Mouse (Mus musculus): ENCODE measurements around the gene Fam184a. TPM values are rescaled to one million over a fixed set of nuclear protein-coding genes. Genes with fewer than 3 reads are reported as not detected.
"Not testable (repeated sequence)": the region's sequence is repeated elsewhere in the genome, so short reads cannot be mapped to it uniquely, and the experiment has no call there.

The Fam184a gene
- total and polyA plus RNA-seq, 3 experiments, result not detected

DNA sequence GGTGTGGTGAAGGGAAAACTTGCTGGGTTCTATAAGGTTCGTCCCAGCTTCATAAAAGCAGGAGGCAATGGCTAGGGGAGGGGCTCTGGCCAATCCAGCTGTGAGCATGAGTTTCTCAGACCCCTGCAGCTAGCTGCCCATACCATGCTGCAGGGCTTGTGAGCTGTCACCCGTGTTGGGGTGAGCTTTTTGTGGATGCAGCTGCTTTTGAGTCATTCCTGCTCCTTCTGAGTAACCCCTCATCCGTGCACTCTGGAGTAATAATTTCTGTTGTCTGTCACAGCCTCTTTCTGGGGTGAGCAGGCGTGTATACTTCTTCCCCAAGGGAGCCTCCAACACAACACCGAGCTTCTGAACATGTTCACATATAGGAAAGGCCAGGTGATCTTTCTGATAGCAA lies 63.0 kb downstream of the Fam184a start:
- H3K4me3 ChIP-seq (ENCODE audit: low read depth, low read length), result no peak overlapping the region
- no peaks in the 10 kb centered on the region for H3K27me3 ChIP-seq (ENCODE audit: insufficient read depth, low read length)
- TF ChIP-seq POLR2AphosphoS5 (IDR thresholded peaks at IDR 0.05; ENCODE audit: insufficient replicate concordance, low read depth, low read length) (no peak), GATA1 (IDR thresholded peaks at IDR 0.05; ENCODE audit: borderline replicate concordance, low read length) (no peak), CTCF (IDR thresholded peaks at IDR 0.05; ENCODE audit: low read depth, low read length) (no peak), GATA2 (IDR thresholded peaks at IDR 0.05; ENCODE audit: borderline replicate concordance, low read depth, low read length) (no peak), TAL1 (conservative IDR thresholded peaks at IDR 0.05; ENCODE audit: low read depth, low read length) (no peak)
- no peaks in the 10 kb centered on the region for H3K4me1 ChIP-seq (ENCODE audit: insufficient read depth, low read depth, low read length)
- H3K9me3 ChIP-seq (replicated peaks), result no peaks in the 10 kb centered on the region
- ATAC-seq (ENCODE audit: extremely low read depth, insufficient number of reproducible peaks, low FRiP score, poor library complexity, severe bottlenecking) (no peak), DNase-seq (ENCODE audit: low spot score) (no peak)
- no peaks in the 10 kb centered on the region for H3K36me3 ChIP-seq (replicated peaks)

DNA sequence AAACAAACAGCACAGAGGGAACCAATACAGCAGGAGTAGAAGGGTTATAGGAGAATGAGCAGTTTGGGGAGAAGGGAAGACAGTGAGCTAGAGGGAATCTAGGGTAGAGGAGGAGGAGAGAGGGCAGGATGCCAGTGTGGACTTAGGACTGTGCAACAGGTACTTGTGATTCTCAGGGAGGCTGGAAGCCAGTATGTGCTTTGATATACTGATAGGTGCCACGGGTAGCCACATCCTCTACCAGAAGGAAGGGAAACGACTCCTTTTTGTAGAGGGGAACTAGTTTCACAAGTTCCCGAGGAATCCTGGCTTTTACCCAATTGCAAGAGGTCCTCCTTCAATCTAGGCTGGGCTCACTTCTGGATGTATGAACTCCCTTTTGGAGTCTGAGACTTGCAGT lies 65.1 kb downstream of the Fam184a start:
- no peak for ATAC-seq (ENCODE audit: extremely low read depth, insufficient number of reproducible peaks, low FRiP score, poor library complexity, severe bottlenecking)

DNA sequence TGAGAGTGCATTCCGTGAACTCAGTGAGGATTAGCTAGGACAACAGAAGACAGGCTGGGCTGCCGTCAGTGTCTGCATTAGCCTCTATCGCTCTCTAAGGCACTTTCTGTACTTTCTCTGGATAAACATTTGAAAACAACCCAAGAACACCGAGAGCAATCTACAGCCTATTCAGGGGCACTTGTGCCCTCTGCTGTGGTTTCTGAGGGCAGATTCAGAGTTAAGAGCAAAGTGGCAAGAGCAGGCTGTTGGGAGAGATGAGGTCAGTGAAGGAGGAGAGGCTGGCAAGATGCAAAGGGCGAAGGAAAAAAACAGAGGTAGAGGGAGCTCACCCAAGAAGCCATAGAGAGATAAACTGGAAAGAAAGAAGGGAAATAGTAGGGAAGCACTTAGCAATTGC lies 67.7 kb downstream of the Fam184a start:
- no peak overlapping the region for H3K4me3 ChIP-seq (ENCODE audit: low read depth, low read length)
- no peaks in the 10 kb centered on the region for H3K9me3 ChIP-seq (replicated peaks)
- ATAC-seq (ENCODE audit: extremely low read depth, insufficient number of reproducible peaks, low FRiP score, poor library complexity, severe bottlenecking) (no peak), DNase-seq (ENCODE audit: low spot score) (no peak)
- no peaks in the 10 kb centered on the region for H3K36me3 ChIP-seq (replicated peaks)
- TF ChIP-seq TAL1 (conservative IDR thresholded peaks at IDR 0.05; ENCODE audit: low read depth, low read length) (no peak), CTCF (IDR thresholded peaks at IDR 0.05; ENCODE audit: low read depth, low read length) (no peak), GATA1 (IDR thresholded peaks at IDR 0.05; ENCODE audit: borderline replicate concordance, low read length) (no peak), GATA2 (IDR thresholded peaks at IDR 0.05; ENCODE audit: borderline replicate concordance, low read depth, low read length) (no peak), POLR2AphosphoS5 (IDR thresholded peaks at IDR 0.05; ENCODE audit: insufficient replicate concordance, low read depth, low read length) (no peak)
- H3K27me3 ChIP-seq (ENCODE audit: insufficient read depth, low read length), result no peaks in the 10 kb centered on the region
- H3K4me1 ChIP-seq (ENCODE audit: insufficient read depth, low read depth, low read length), result no peaks in the 10 kb centered on the region

More for the DNA sequence above, 65.1 kb downstream of the Fam184a start:
- Histone ChIP-seq H3K9me3 (replicated peaks) (no peaks in the 10 kb centered on the region), H3K36me3 (replicated peaks) (no peaks in the 10 kb centered on the region), H3K27me3 (ENCODE audit: insufficient read depth, low read length) (no peaks in the 10 kb centered on the region), H3K4me3 (ENCODE audit: low read depth, low read length) (no peak overlapping the region), H3K4me1 (ENCODE audit: insufficient read depth, low read depth, low read length) (no peaks in the 10 kb centered on the region)
- DNase-seq (ENCODE audit: low spot score), result no peak
- TF ChIP-seq GATA2 (IDR thresholded peaks at IDR 0.05; ENCODE audit: borderline replicate concordance, low read depth, low read length), result no peak
- TF ChIP-seq POLR2AphosphoS5 (IDR thresholded peaks at IDR 0.05; ENCODE audit: insufficient replicate concordance, low read depth, low read length), result no peak
- TF ChIP-seq TAL1 (conservative IDR thresholded peaks at IDR 0.05; ENCODE audit: low read depth, low read length), result no peak
- no peak for TF ChIP-seq GATA1 (IDR thresholded peaks at IDR 0.05; ENCODE audit: borderline replicate concordance, low read length)
- TF ChIP-seq CTCF (IDR thresholded peaks at IDR 0.05; ENCODE audit: low read depth, low read length), result no peak

DNA sequence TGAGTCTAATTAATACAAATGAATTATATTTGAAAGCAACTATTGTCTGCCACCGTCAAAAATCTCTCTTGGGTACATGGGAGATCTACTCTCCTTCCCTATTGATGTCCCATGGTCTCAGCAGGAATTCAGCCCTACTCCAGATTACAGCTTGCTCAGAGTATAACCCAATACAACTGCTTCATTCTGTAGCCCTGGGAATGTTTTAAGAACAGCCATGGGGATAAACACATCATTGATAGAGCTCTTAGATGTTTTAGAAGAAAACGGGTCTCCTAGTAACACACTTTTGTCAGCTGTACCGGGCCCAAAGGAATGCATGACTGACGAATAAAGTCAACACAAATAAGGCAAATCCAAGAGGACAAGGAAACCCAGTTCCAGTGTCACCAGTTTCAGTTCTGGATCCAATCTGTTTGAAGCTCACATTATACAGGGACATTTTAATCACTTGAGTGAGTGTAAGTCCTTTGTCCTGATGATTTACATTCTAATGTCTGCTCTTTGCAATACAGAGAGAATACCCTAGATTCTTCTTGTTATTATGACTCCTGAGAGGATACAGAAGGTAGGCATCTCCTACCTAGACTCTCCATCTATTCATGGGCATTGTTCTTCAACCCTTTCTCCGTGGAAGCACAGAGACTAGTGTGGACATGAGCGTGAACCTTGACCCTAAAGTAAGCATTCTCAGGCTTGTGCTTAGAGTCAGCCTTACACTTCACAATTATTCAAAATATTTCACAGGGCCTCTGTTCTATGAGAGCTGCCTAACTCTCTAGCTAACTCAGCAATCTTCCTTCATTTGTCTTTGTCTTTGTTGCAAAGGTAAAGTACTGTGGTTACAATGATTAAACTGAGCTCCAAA lies 71.0 kb downstream of the Fam184a start:
- Histone ChIP-seq H3K4me3 (ENCODE audit: low read depth, low read length) (no peak overlapping the region), H3K27me3 (ENCODE audit: insufficient read depth, low read length) (no peaks in the 10 kb centered on the region), H3K4me1 (ENCODE audit: insufficient read depth, low read depth, low read length) (no peaks in the 10 kb centered on the region), H3K9me3 (replicated peaks) (no peaks in the 10 kb centered on the region), H3K36me3 (replicated peaks) (no peaks in the 10 kb centered on the region)
- ATAC-seq (ENCODE audit: extremely low read depth, insufficient number of reproducible peaks, low FRiP score, poor library complexity, severe bottlenecking) (no peak), DNase-seq (ENCODE audit: low spot score) (no peak)
- TF ChIP-seq TAL1 (conservative IDR thresholded peaks at IDR 0.05; ENCODE audit: low read depth, low read length), result no peak

DNA sequence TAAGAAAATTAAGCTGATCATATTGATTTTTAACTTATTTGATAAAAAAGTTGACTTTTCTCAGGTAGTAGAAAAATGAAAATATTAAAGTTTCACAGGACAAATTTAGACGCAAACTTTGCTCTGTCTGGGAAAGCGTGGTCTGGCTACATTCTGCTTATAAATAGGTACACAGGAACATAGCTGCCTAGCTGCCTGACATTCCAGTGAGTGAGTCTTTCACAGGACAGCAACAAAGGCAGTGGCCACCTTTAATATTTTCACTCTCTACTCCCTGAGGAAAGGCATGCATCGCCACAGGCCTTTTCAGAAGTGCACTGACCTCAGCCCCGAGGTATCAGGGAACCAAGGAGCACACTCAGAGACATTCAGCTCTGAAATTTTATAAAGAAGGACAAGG lies 89.1 kb downstream of the Fam184a start:
- no peaks in the 10 kb centered on the region for H3K9me3 ChIP-seq (replicated peaks)
- H3K27me3 ChIP-seq (ENCODE audit: insufficient read depth, low read length), result no peaks in the 10 kb centered on the region
- no peak overlapping the region for H3K4me3 ChIP-seq (ENCODE audit: low read depth, low read length)
- H3K36me3 ChIP-seq (replicated peaks), result no peaks in the 10 kb centered on the region
- DNase-seq (ENCODE audit: low spot score) (no peak), ATAC-seq (ENCODE audit: extremely low read depth, insufficient number of reproducible peaks, low FRiP score, poor library complexity, severe bottlenecking) (no peak)
- no peaks in the 10 kb centered on the region for H3K4me1 ChIP-seq (ENCODE audit: insufficient read depth, low read depth, low read length)
- TF ChIP-seq POLR2AphosphoS5 (IDR thresholded peaks at IDR 0.05; ENCODE audit: insufficient replicate concordance, low read depth, low read length) (no peak), TAL1 (conservative IDR thresholded peaks at IDR 0.05; ENCODE audit: low read depth, low read length) (no peak), GATA2 (IDR thresholded peaks at IDR 0.05; ENCODE audit: borderline replicate concordance, low read depth, low read length) (no peak), GATA1 (IDR thresholded peaks at IDR 0.05; ENCODE audit: borderline replicate concordance, low read length) (no peak), CTCF (IDR thresholded peaks at IDR 0.05; ENCODE audit: low read depth, low read length) (no peak)

DNA sequence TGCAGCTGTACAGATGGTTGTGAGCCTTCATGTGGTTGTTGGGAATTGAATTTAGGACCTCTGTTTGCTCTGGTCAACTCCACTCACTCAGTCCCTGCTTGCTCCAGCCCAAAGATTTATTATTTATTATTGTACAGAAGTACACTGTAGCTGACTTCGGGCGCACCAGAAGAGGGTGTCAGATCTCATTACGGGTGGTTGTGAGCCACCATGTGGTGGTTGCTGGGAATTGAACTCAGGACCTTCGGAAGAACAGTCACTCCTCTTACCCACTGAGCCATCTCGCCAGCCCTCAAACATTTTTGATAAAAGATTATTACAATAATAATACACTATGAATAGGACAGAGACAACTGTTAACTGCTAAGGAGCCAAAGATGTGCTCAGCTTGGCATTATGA lies 96.7 kb downstream of the Fam184a start:
- not testable (repeated sequence) for DNase-seq (ENCODE audit: low spot score); H3K36me3 ChIP-seq (replicated peaks); H3K9me3 ChIP-seq (replicated peaks); H3K4me1 ChIP-seq (ENCODE audit: insufficient read depth, low read depth, low read length); ATAC-seq (ENCODE audit: extremely low read depth, insufficient number of reproducible peaks, low FRiP score, poor library complexity, severe bottlenecking); H3K4me3 ChIP-seq (ENCODE audit: low read depth, low read length); H3K27me3 ChIP-seq (ENCODE audit: insufficient read depth, low read length)

DNA sequence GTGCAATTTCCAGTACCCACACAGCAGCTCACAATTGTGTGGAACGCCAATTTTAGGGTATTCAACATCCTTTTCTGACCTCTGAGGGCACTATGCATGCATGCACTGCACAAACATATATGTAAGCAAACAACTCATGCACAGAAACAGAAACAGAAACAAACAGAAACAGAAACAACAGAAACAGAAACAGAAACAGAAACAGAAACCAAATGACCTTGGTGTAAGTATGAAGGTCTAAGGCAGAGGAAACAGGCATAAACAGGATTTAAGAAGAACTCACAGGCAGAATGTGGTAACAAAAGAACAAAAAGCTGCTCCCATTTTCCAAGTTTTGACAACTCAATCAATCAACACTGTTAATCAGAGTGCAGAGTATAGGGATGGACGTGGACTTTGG lies 100.2 kb downstream of the Fam184a start:
- ATAC-seq (ENCODE audit: extremely low read depth, insufficient number of reproducible peaks, low FRiP score, poor library complexity, severe bottlenecking), result no peak
- Histone ChIP-seq H3K27me3 (ENCODE audit: insufficient read depth, low read length) (no peaks in the 10 kb centered on the region), H3K9me3 (replicated peaks) (no peaks in the 10 kb centered on the region), H3K4me1 (ENCODE audit: insufficient read depth, low read depth, low read length) (no peaks in the 10 kb centered on the region), H3K36me3 (replicated peaks) (no peaks in the 10 kb centered on the region), H3K4me3 (ENCODE audit: low read depth, low read length) (no peak overlapping the region)
- no peak for TF ChIP-seq CTCF (IDR thresholded peaks at IDR 0.05; ENCODE audit: low read depth, low read length)
- TF ChIP-seq GATA1 (IDR thresholded peaks at IDR 0.05; ENCODE audit: borderline replicate concordance, low read length), result no peak
- TF ChIP-seq GATA2 (IDR thresholded peaks at IDR 0.05; ENCODE audit: borderline replicate concordance, low read depth, low read length), result no peak
- no peak for TF ChIP-seq POLR2AphosphoS5 (IDR thresholded peaks at IDR 0.05; ENCODE audit: insufficient replicate concordance, low read depth, low read length)
- TF ChIP-seq TAL1 (conservative IDR thresholded peaks at IDR 0.05; ENCODE audit: low read depth, low read length), result no peak
- DNase-seq (ENCODE audit: low spot score), result no peak

Data from G1E (cell line).